Mouse (Mus musculus): ENCODE data around the gene Pcdh9. TPM values are rescaled to one million over a fixed set of nuclear protein-coding genes. Genes with fewer than 3 reads are reported as not detected.

The Pcdh9 gene
- polyA plus RNA-seq, 1 experiment = not detected

- TF ChIP-seq CTCF (IDR thresholded peaks at IDR 0.05; ENCODE audit: insufficient read depth, low read depth, low read length) = no peak
- no peak for TF ChIP-seq POLR2A (IDR thresholded peaks at IDR 0.05; ENCODE audit: insufficient read depth, low read depth, low read length)
- Histone ChIP-seq H3K4me1 (ENCODE audit: control insufficient read depth, insufficient read depth, low read length) (no peaks in the 10 kb centered on the region), H3K4me3 (ENCODE audit: insufficient read depth, low read depth, low read length) (no peak overlapping the region), H3K27ac (ENCODE audit: insufficient read depth, low read depth, low read length) (no peak overlapping the region)
- 85% methylated on average over 8 of the region's 8 CpGs for WGBS
These were observed 850.9 kb downstream of the Pcdh9 start for GRCm38 (mm10) chr14:93039326-93040221.

GRCm38 (mm10) chr14:93009147-93010064 is 881.1 kb downstream of the Pcdh9 start:
- 24% methylated on average over 5 of the region's 5 CpGs for WGBS
- TF ChIP-seq CTCF (IDR thresholded peaks at IDR 0.05; ENCODE audit: insufficient read depth, low read depth, low read length) (no peak), POLR2A (IDR thresholded peaks at IDR 0.05; ENCODE audit: insufficient read depth, low read depth, low read length) (no peak)
- Histone ChIP-seq H3K27ac (ENCODE audit: insufficient read depth, low read depth, low read length) (no peak overlapping the region), H3K4me1 (ENCODE audit: control insufficient read depth, insufficient read depth, low read length) (no peaks in the 10 kb centered on the region), H3K4me3 (ENCODE audit: insufficient read depth, low read depth, low read length) (no peak overlapping the region)
